Mouse (Mus musculus) midbrain, embryonic 11.5 days (tissue): ENCODE results near the gene Rps10. TPM values are rescaled to one million over a fixed set of nuclear protein-coding genes. Genes with fewer than 3 reads are reported as not detected.

Experiments used
- ATAC-seq: fragments of 200-750 bp; cut with Nextera tagmentation; 2 replicates; pipeline ENCODE4 v1.8.0; 2017; ENCODE audit warnings: moderate TSS enrichment, moderate library complexity; ENCODE audit not compliant: low FRiP score
- DNase-seq: peaks from one replicate; pipeline ENCODE4 v3.0.0; 2015; ENCODE audit warnings: low spot score; ENCODE audit errors: missing footprints
- H3K27ac ChIP-seq: fragments of 300-500 bp; sonication (generic); 2 replicates; pipeline ENCODE4 v1.5.1; 2014; ENCODE audit warnings: low read depth, low read length
- H3K27me3 ChIP-seq: fragments of 300-500 bp; sonication (generic); 2 replicates; pipeline ENCODE4 v1.6.1; 2014; ENCODE audit warnings: mild to moderate bottlenecking, low read length, moderate library complexity, mixed read lengths; ENCODE audit not compliant: control insufficient read depth, insufficient read depth
- H3K36me3 ChIP-seq: fragments of 300-500 bp; sonication (generic); 2 replicates; pipeline ENCODE4 v1.6.1; 2014; ENCODE audit warnings: mild to moderate bottlenecking, low read length, moderate library complexity, mixed read lengths; ENCODE audit not compliant: control insufficient read depth, insufficient read depth
- H3K4me1 ChIP-seq: fragments of 300-500 bp; sonication (generic); 2 replicates; pipeline ENCODE4 v1.6.1; 2014; ENCODE audit warnings: low read length; ENCODE audit not compliant: control insufficient read depth, insufficient read depth
- H3K4me2 ChIP-seq: fragments of 300-500 bp; sonication (generic); 2 replicates; pipeline ENCODE4 v1.6.1; 2014; ENCODE audit warnings: mild to moderate bottlenecking, moderate library complexity
- H3K4me3 ChIP-seq: fragments of 300-500 bp; sonication (generic); 2 replicates; pipeline ENCODE4 v1.5.1; 2014; ENCODE audit warnings: low read depth, low read length
- H3K9ac ChIP-seq: fragments of 300-500 bp; sonication (generic); 2 replicates; pipeline ENCODE4 v1.6.1; 2014; ENCODE audit warnings: low read length
- H3K9me3 ChIP-seq: fragments of 300-500 bp; sonication (generic); 2 replicates; pipeline ENCODE4 v1.6.1; 2016; ENCODE audit warnings: low read length; ENCODE audit not compliant: control insufficient read depth
- WGBS: fragments of 180-500 bp; shearing (Covaris S2); extraction: QIAGEN DNeasy Blood & Tissue Kit; methylation state at CpG from one replicate; pipeline ENCODE4 v1.1.7; 2014; 5-methylcytosine and 5-hydroxymethylcytosine counted together
- polyA plus RNA-seq: library from polyadenylated mRNA; unstranded; fragments of >200 nt; fragmentation: Nextera tagmentation; extraction: Ambion mirVana; gene quantifications from 2 replicates; pipeline ENCODE4 v1.2.1, GENCODE M21; 2014

Rps10 gene
- polyA plus RNA-seq, 1 experiment from 2014 or later = 859 TPM

- ATAC-seq = no peak
- Histone ChIP-seq H3K9me3 (no peaks in the 10 kb centered on the region), H3K27me3 (no peaks in the 10 kb centered on the region), H3K4me3 (no peak overlapping the region), H3K9ac (no peak overlapping the region), H3K4me2 (no peak overlapping the region), H3K4me1 (no peaks in the 10 kb centered on the region), H3K27ac (no peak overlapping the region), H3K36me3 (no peaks in the 10 kb centered on the region)
- WGBS = 87% methylated on average over 6 of the region's 6 CpGs
- peak; percentile 17 for DNase-seq
Measured at GRCm38 (mm10) chr17:27671720-27672119, 35.3 kb upstream of the Rps10 start.

GRCm38 (mm10) chr17:27658767-27659166 lies 22.3 kb upstream of the Rps10 start:
- Histone ChIP-seq H3K4me3 (no peak overlapping the region), H3K9me3 (no peaks in the 10 kb centered on the region), H3K27ac (no peak overlapping the region), H3K4me2 (no peak overlapping the region), H3K36me3 (no peaks in the 10 kb centered on the region), H3K9ac (no peak overlapping the region), H3K27me3 (peaks cover 16% of the 10 kb centered on the region), H3K4me1 (peaks cover 12% of the 10 kb centered on the region)
- no peak for ATAC-seq
- no peak for DNase-seq
- WGBS = 79% methylated on average over 7 of the region's 7 CpGs

- 82% methylated on average over 8 of the region's 8 CpGs for WGBS
Measured at GRCm38 (mm10) chr17:27657123-27657522, 20.7 kb upstream of the Rps10 start.

GRCm38 (mm10) chr17:27656414-27656813 lies 19.9 kb upstream of the Rps10 start:
- Histone ChIP-seq H3K36me3 (no peaks in the 10 kb centered on the region), H3K4me3 (no peak overlapping the region), H3K27ac (no peak overlapping the region), H3K9ac (no peak overlapping the region), H3K27me3 (peaks cover 16% of the 10 kb centered on the region), H3K4me1 (peaks cover 12% of the 10 kb centered on the region), H3K4me2 (no peak overlapping the region), H3K9me3 (no peaks in the 10 kb centered on the region)
- 29% methylated on average over 5 of the region's 5 CpGs for WGBS
- no peak for DNase-seq
- no peak for ATAC-seq

More at GRCm38 (mm10) chr17:27657123-27657522, 20.7 kb upstream of the Rps10 start:
- Histone ChIP-seq H3K27ac (no peak overlapping the region), H3K4me3 (no peak overlapping the region), H3K4me2 (no peak overlapping the region), H3K36me3 (no peaks in the 10 kb centered on the region), H3K27me3 (peaks cover 16% of the 10 kb centered on the region), H3K4me1 (peaks cover 12% of the 10 kb centered on the region), H3K9ac (no peak overlapping the region), H3K9me3 (no peaks in the 10 kb centered on the region)
- DNase-seq = no peak
- ATAC-seq = no peak

GRCm38 (mm10) chr17:27656011-27656399 lies 19.5 kb upstream of the Rps10 start:
- no peaks in the 10 kb centered on the region for H3K36me3 ChIP-seq
- H3K4me1 ChIP-seq = peaks cover 12% of the 10 kb centered on the region
- H3K27ac ChIP-seq = no peak overlapping the region
- ATAC-seq (no peak), DNase-seq (no peak)
- 5% methylated on average over 14 of the region's 14 CpGs for WGBS
- no peaks in the 10 kb centered on the region for H3K9me3 ChIP-seq
- peak overlapping the region; percentile 50 for H3K4me3 ChIP-seq
- H3K9ac ChIP-seq = peak overlapping the region; percentile 60; the same call in 1 of the 2 replicates
- H3K4me2 ChIP-seq = peak overlapping the region; percentile 88
- H3K27me3 ChIP-seq = peaks cover 16% of the 10 kb centered on the region

GRCm38 (mm10) chr17:27655089-27656010 lies 18.9 kb upstream of the Rps10 start, which contains the start of gene Pacsin1:
Gene Pacsin1 (plus strand): TSS chr17:27655509.
- DNase-seq (peak; percentile 93), ATAC-seq (peak; percentile 80)
- Histone ChIP-seq H3K4me2 (peak within 1 kb of the TSS; percentile 88), H3K4me1 (peaks cover 12% of the 10 kb centered on the region), H3K4me3 (peak within 1 kb of the TSS; percentile 50), H3K27me3 (peaks cover 16% of the 10 kb centered on the region), H3K36me3 (no peaks in the 10 kb centered on the region), H3K27ac (no peak within 1 kb of the TSS), H3K9ac (peak within 1 kb of the TSS; percentile 60), H3K9me3 (no peaks in the 10 kb centered on the region)
- WGBS = 2% methylated on average over 47 of the region's 65 CpGs

GRCm38 (mm10) chr17:27653253-27653959 lies 16.9 kb upstream of the Rps10 start:
- Histone ChIP-seq H3K27me3 (peaks cover 16% of the 10 kb centered on the region), H3K36me3 (no peaks in the 10 kb centered on the region), H3K4me3 (no peak overlapping the region), H3K4me2 (no peak overlapping the region), H3K4me1 (peaks cover 12% of the 10 kb centered on the region), H3K27ac (no peak overlapping the region), H3K9me3 (no peaks in the 10 kb centered on the region), H3K9ac (no peak overlapping the region)
- WGBS = 81% methylated on average over 10 of the region's 10 CpGs
- no peak for ATAC-seq
- DNase-seq = no peak

- peaks cover 16% of the 10 kb centered on the region for H3K27me3 ChIP-seq
- no peaks in the 10 kb centered on the region for H3K36me3 ChIP-seq
- H3K4me2 ChIP-seq = no peak overlapping the region
- no peak for ATAC-seq
- H3K9me3 ChIP-seq = no peaks in the 10 kb centered on the region
- peaks cover 12% of the 10 kb centered on the region for H3K4me1 ChIP-seq
- H3K27ac ChIP-seq = no peak overlapping the region
- no peak overlapping the region for H3K4me3 ChIP-seq
- 88% methylated on average over 23 of the region's 23 CpGs for WGBS
- no peak for DNase-seq
- no peak overlapping the region for H3K9ac ChIP-seq
Measured at GRCm38 (mm10) chr17:27652046-27652790, 15.7 kb upstream of the Rps10 start.
